Mouse (Mus musculus) urinary bladder, postnatal 36 days (tissue): ENCODE data around the gene Nr6a1.

Experiments used
- DNase-seq, 2 experiments: peaks; one replicate each; pipeline ENCODE4 v3.0.0; 2022; ENCODE audit warnings: low spot score in 2 of 2, mixed read lengths in 1 of 2

The Nr6a1 gene

GRCm38 (mm10) chr2:38937396-38937795 is 9.9 kb upstream of the Nr6a1 start:
- no peak for DNase-seq

GRCm38 (mm10) chr2:38936721-38937378 is 9.4 kb upstream of the Nr6a1 start:
- peak; percentile 59 to 64 for DNase-seq

GRCm38 (mm10) chr2:38934936-38935335 is 7.4 kb upstream of the Nr6a1 start:
- DNase-seq: no peak

- peak in 1 of 2 experiments; percentile 48 for DNase-seq
These were observed 6.4 kb upstream of the Nr6a1 start for GRCm38 (mm10) chr2:38933931-38934330.

GRCm38 (mm10) chr2:38931851-38932667 is 4.6 kb upstream of the Nr6a1 start, which contains the start of gene Olfml2a:
Gene Olfml2a (plus strand): TSS chr2:38931978.
- peak; percentile 74 to 85 for DNase-seq

GRCm38 (mm10) chr2:38930269-38930668 is 2.8 kb upstream of the Nr6a1 start:
- DNase-seq: no peak

GRCm38 (mm10) chr2:38926145-38926891 is 1.2 kb downstream of the Nr6a1 start:
- peak; percentile 85 to 92 for DNase-seq

GRCm38 (mm10) chr2:38925171-38926080 is 2.1 kb downstream of the Nr6a1 start:
- DNase-seq: no peak

- DNase-seq: no peak
These were observed 2.9 kb downstream of the Nr6a1 start for GRCm38 (mm10) chr2:38924571-38924970.

GRCm38 (mm10) chr2:38923911-38924310 is 3.6 kb downstream of the Nr6a1 start:
- no peak for DNase-seq

GRCm38 (mm10) chr2:38923471-38923870 is 4.0 kb downstream of the Nr6a1 start:
- DNase-seq: no peak

GRCm38 (mm10) chr2:38921374-38921773 is 6.1 kb downstream of the Nr6a1 start:
- DNase-seq: no peak

GRCm38 (mm10) chr2:38916947-38917691 is 10.4 kb downstream of the Nr6a1 start:
- DNase-seq: no peak

GRCm38 (mm10) chr2:38914965-38915364 is 12.5 kb downstream of the Nr6a1 start:
- DNase-seq: no peak

- no peak for DNase-seq
These were observed 13.0 kb downstream of the Nr6a1 start for GRCm38 (mm10) chr2:38914517-38914916.

GRCm38 (mm10) chr2:38908604-38909003 is 18.9 kb downstream of the Nr6a1 start:
- no peak for DNase-seq

- peak in 1 of 2 experiments; percentile 38 for DNase-seq
These were observed 21.4 kb downstream of the Nr6a1 start for GRCm38 (mm10) chr2:38906097-38906496.

- no peak for DNase-seq
These were observed 23.2 kb downstream of the Nr6a1 start for GRCm38 (mm10) chr2:38904290-38904689.

GRCm38 (mm10) chr2:38902866-38903265 is 24.6 kb downstream of the Nr6a1 start:
- DNase-seq: no peak

GRCm38 (mm10) chr2:38880907-38881672 is 46.4 kb downstream of the Nr6a1 start:
- DNase-seq: no peak
